Mouse (Mus musculus): ENCODE measurements around the gene Efcab8. TPM values are rescaled to one million over a fixed set of nuclear protein-coding genes. Genes with fewer than 3 reads are reported as not detected.
"Not testable (repeated sequence)": the region's sequence is repeated elsewhere in the genome, so short reads cannot be mapped to it uniquely, and the experiment has no call there.

Gene Efcab8
- polyA plus RNA-seq, 1 experiment = not detected

GRCm38 (mm10) chr2:153809921-153810320 lies 30.2 kb downstream of the Efcab8 start:
- TF ChIP-seq POLR2A (IDR thresholded peaks at IDR 0.05; ENCODE audit: borderline replicate concordance, low read depth, low read length) = no peak
- TF ChIP-seq CTCF (IDR thresholded peaks at IDR 0.05; ENCODE audit: low read depth, low read length) = no peak
- Histone ChIP-seq H3K4me3 (ENCODE audit: insufficient read depth, low read length) (no peak overlapping the region), H3K27ac (ENCODE audit: insufficient read depth, low read depth, low read length) (no peak overlapping the region), H3K4me1 (ENCODE audit: control insufficient read depth, insufficient read depth, low read length) (no peaks in the 10 kb centered on the region)

- Histone ChIP-seq H3K4me3 (ENCODE audit: insufficient read depth, low read length) (no peak overlapping the region), H3K27ac (ENCODE audit: insufficient read depth, low read depth, low read length) (no peak overlapping the region), H3K4me1 (ENCODE audit: control insufficient read depth, insufficient read depth, low read length) (no peaks in the 10 kb centered on the region)
- TF ChIP-seq POLR2A (IDR thresholded peaks at IDR 0.05; ENCODE audit: borderline replicate concordance, low read depth, low read length) (no peak), CTCF (IDR thresholded peaks at IDR 0.05; ENCODE audit: low read depth, low read length) (no peak)
Measured at GRCm38 (mm10) chr2:153822005-153822543, 42.3 kb downstream of the Efcab8 start.

GRCm38 (mm10) chr2:153824593-153824992 lies 44.9 kb downstream of the Efcab8 start:
- Histone ChIP-seq H3K4me3 (ENCODE audit: insufficient read depth, low read length) (no peak overlapping the region), H3K4me1 (ENCODE audit: control insufficient read depth, insufficient read depth, low read length) (0 out of 2 replicates have a peak, but pooled peaks cover 1% of the 10 kb centered on the region), H3K27ac (ENCODE audit: insufficient read depth, low read depth, low read length) (no peak overlapping the region)
- TF ChIP-seq CTCF (IDR thresholded peaks at IDR 0.05; ENCODE audit: low read depth, low read length) = no peak
- no peak for TF ChIP-seq POLR2A (IDR thresholded peaks at IDR 0.05; ENCODE audit: borderline replicate concordance, low read depth, low read length)

- H3K27ac ChIP-seq (ENCODE audit: insufficient read depth, low read depth, low read length); H3K4me3 ChIP-seq (ENCODE audit: insufficient read depth, low read length); H3K4me1 ChIP-seq (ENCODE audit: control insufficient read depth, insufficient read depth, low read length): not testable (repeated sequence)
Measured at GRCm38 (mm10) chr2:153825900-153826299, 46.2 kb downstream of the Efcab8 start.

- H3K27ac ChIP-seq (ENCODE audit: insufficient read depth, low read depth, low read length) = no peak overlapping the region
- no peak overlapping the region for H3K4me3 ChIP-seq (ENCODE audit: insufficient read depth, low read length)
- TF ChIP-seq CTCF (IDR thresholded peaks at IDR 0.05; ENCODE audit: low read depth, low read length) (no peak), POLR2A (IDR thresholded peaks at IDR 0.05; ENCODE audit: borderline replicate concordance, low read depth, low read length) (no peak)
- 0 out of 2 replicates have a peak, but pooled peaks cover 3% of the 10 kb centered on the region for H3K4me1 ChIP-seq (ENCODE audit: control insufficient read depth, insufficient read depth, low read length)
Measured at GRCm38 (mm10) chr2:153827171-153827830, 47.6 kb downstream of the Efcab8 start.

GRCm38 (mm10) chr2:153828704-153829103 lies 49.0 kb downstream of the Efcab8 start:
- Histone ChIP-seq H3K27ac (ENCODE audit: insufficient read depth, low read depth, low read length) (no peak overlapping the region), H3K4me1 (ENCODE audit: control insufficient read depth, insufficient read depth, low read length) (0 out of 2 replicates have a peak, but pooled peaks cover 3% of the 10 kb centered on the region), H3K4me3 (ENCODE audit: insufficient read depth, low read length) (no peak overlapping the region)
- TF ChIP-seq POLR2A (IDR thresholded peaks at IDR 0.05; ENCODE audit: borderline replicate concordance, low read depth, low read length) = no peak
- no peak for TF ChIP-seq CTCF (IDR thresholded peaks at IDR 0.05; ENCODE audit: low read depth, low read length)

GRCm38 (mm10) chr2:153833291-153833690 lies 53.6 kb downstream of the Efcab8 start:
- H3K27ac ChIP-seq (ENCODE audit: insufficient read depth, low read depth, low read length) = no peak overlapping the region

GRCm38 (mm10) chr2:153842854-153843253 lies 63.1 kb downstream of the Efcab8 start:
- Histone ChIP-seq H3K27ac (ENCODE audit: insufficient read depth, low read depth, low read length) (no peak overlapping the region), H3K4me3 (ENCODE audit: insufficient read depth, low read length) (no peak overlapping the region), H3K4me1 (ENCODE audit: control insufficient read depth, insufficient read depth, low read length) (no peaks in the 10 kb centered on the region)
- TF ChIP-seq CTCF (IDR thresholded peaks at IDR 0.05; ENCODE audit: low read depth, low read length) = no peak
- no peak for TF ChIP-seq POLR2A (IDR thresholded peaks at IDR 0.05; ENCODE audit: borderline replicate concordance, low read depth, low read length)

More at GRCm38 (mm10) chr2:153833291-153833690, 53.6 kb downstream of the Efcab8 start:
- Histone ChIP-seq H3K4me3 (ENCODE audit: insufficient read depth, low read length) (no peak overlapping the region), H3K4me1 (ENCODE audit: control insufficient read depth, insufficient read depth, low read length) (0 out of 2 replicates have a peak, but pooled peaks cover 3% of the 10 kb centered on the region)
- TF ChIP-seq POLR2A (IDR thresholded peaks at IDR 0.05; ENCODE audit: borderline replicate concordance, low read depth, low read length) (no peak), CTCF (IDR thresholded peaks at IDR 0.05; ENCODE audit: low read depth, low read length) (no peak)

GRCm38 (mm10) chr2:153848389-153848788 lies 68.7 kb downstream of the Efcab8 start:
- TF ChIP-seq CTCF (IDR thresholded peaks at IDR 0.05; ENCODE audit: low read depth, low read length) = no peak
- no peak for TF ChIP-seq POLR2A (IDR thresholded peaks at IDR 0.05; ENCODE audit: borderline replicate concordance, low read depth, low read length)
- H3K4me3 ChIP-seq (ENCODE audit: insufficient read depth, low read length) = no peak overlapping the region
- no peak overlapping the region for H3K27ac ChIP-seq (ENCODE audit: insufficient read depth, low read depth, low read length)
- no peaks in the 10 kb centered on the region for H3K4me1 ChIP-seq (ENCODE audit: control insufficient read depth, insufficient read depth, low read length)

- H3K4me3 ChIP-seq (ENCODE audit: insufficient read depth, low read length) = no peak overlapping the region
- no peaks in the 10 kb centered on the region for H3K4me1 ChIP-seq (ENCODE audit: control insufficient read depth, insufficient read depth, low read length)
- H3K27ac ChIP-seq (ENCODE audit: insufficient read depth, low read depth, low read length) = no peak overlapping the region
- TF ChIP-seq POLR2A (IDR thresholded peaks at IDR 0.05; ENCODE audit: borderline replicate concordance, low read depth, low read length) = no peak
- no peak; the same call in 1 of the 2 replicates for TF ChIP-seq CTCF (IDR thresholded peaks at IDR 0.05; ENCODE audit: low read depth, low read length)
Measured at GRCm38 (mm10) chr2:153850351-153851029, 70.8 kb downstream of the Efcab8 start.
